Mouse (Mus musculus): Measurements from ENCODE around the gene Gm45618. TPM values are rescaled to one million over a fixed set of nuclear protein-coding genes. Genes with fewer than 3 reads are reported as not detected.

Gene Gm45618
- polyA plus RNA-seq, 1 experiment from 2014 or later, result 0.25 TPM

DNA sequence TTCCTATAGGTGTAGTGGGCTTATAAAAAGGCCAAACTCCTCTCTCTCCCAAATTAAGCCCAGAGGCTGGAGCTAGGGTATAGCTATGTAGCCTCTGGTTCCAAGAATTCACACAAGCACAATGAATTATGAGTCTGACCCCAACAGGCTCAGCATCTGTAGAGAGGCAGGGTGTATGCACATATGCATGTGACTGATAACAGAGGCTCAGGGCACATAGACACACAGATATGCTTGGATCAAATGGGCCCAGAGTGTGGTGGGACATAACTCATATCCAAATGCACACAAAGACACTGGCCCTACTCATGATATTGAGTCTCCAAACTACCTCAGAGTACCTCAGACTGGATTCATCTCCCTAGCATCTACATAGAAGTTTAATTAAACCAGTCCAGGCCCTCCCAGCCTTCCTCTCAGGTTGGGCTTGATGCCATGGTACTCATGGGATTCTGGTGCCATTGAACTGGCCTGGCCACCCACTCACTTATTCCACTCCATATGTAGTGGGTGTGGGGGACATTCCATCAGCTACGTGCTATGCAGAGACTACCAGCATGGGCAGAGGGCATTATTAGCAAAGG lies 33.4 kb downstream of the Gm45618 start:
- WGBS, result 91% methylated on average over 1 of the region's 1 CpGs

GRCm38 (mm10) chr7:142086159-142086905 lies 34.2 kb downstream of the Gm45618 start:
- Histone ChIP-seq H3K9ac (ENCODE audit: low read depth, low read length) (no peak overlapping the region), H3K9me3 (ENCODE audit: control insufficient read depth, low read length) (no peaks in the 10 kb centered on the region), H3K36me3 (ENCODE audit: control insufficient read depth, insufficient read depth, low read length) (peaks cover 41% of the 10 kb centered on the region), H3K4me3 (ENCODE audit: low read length) (no peak overlapping the region), H3K27me3 (replicated peaks; ENCODE audit: control insufficient read depth, insufficient read depth, low read length) (no peaks in the 10 kb centered on the region), H3K27ac (ENCODE audit: low read depth, low read length) (no peak overlapping the region), H3K4me2 (ENCODE audit: low read length) (no peak overlapping the region), H3K4me1 (ENCODE audit: control insufficient read depth, insufficient read depth, low read depth, low read length) (peaks cover 48% of the 10 kb centered on the region)
- 87% methylated on average over 4 of the region's 4 CpGs for WGBS
- ATAC-seq, result no peak

More for the DNA sequence above, 33.4 kb downstream of the Gm45618 start:
- Histone ChIP-seq H3K4me3 (ENCODE audit: low read length) (no peak overlapping the region), H3K9me3 (ENCODE audit: control insufficient read depth, low read length) (no peaks in the 10 kb centered on the region), H3K27me3 (replicated peaks; ENCODE audit: control insufficient read depth, insufficient read depth, low read length) (no peaks in the 10 kb centered on the region), H3K4me2 (ENCODE audit: low read length) (no peak overlapping the region), H3K4me1 (ENCODE audit: control insufficient read depth, insufficient read depth, low read depth, low read length) (peaks cover 56% of the 10 kb centered on the region), H3K9ac (ENCODE audit: low read depth, low read length) (no peak overlapping the region), H3K36me3 (ENCODE audit: control insufficient read depth, insufficient read depth, low read length) (peaks cover 38% of the 10 kb centered on the region), H3K27ac (ENCODE audit: low read depth, low read length) (no peak overlapping the region)
- ATAC-seq, result no peak

GRCm38 (mm10) chr7:142084820-142085219 lies 35.7 kb downstream of the Gm45618 start:
- H3K27me3 ChIP-seq (replicated peaks; ENCODE audit: control insufficient read depth, insufficient read depth, low read length), result no peaks in the 10 kb centered on the region
- peaks cover 45% of the 10 kb centered on the region for H3K36me3 ChIP-seq (ENCODE audit: control insufficient read depth, insufficient read depth, low read length)
- WGBS, result 21% methylated on average over 3 of the region's 3 CpGs
- peak overlapping the region; percentile 13; the same call in 1 of the 2 replicates for H3K27ac ChIP-seq (ENCODE audit: low read depth, low read length)
- no peak overlapping the region for H3K4me3 ChIP-seq (ENCODE audit: low read length)
- peaks cover 33% of the 10 kb centered on the region for H3K4me1 ChIP-seq (ENCODE audit: control insufficient read depth, insufficient read depth, low read depth, low read length)
- H3K4me2 ChIP-seq (ENCODE audit: low read length), result no peak overlapping the region
- H3K9me3 ChIP-seq (ENCODE audit: control insufficient read depth, low read length), result no peaks in the 10 kb centered on the region
- no peak overlapping the region for H3K9ac ChIP-seq (ENCODE audit: low read depth, low read length)
- ATAC-seq, result peak; percentile 35; the same call in 1 of the 2 replicates

DNA sequence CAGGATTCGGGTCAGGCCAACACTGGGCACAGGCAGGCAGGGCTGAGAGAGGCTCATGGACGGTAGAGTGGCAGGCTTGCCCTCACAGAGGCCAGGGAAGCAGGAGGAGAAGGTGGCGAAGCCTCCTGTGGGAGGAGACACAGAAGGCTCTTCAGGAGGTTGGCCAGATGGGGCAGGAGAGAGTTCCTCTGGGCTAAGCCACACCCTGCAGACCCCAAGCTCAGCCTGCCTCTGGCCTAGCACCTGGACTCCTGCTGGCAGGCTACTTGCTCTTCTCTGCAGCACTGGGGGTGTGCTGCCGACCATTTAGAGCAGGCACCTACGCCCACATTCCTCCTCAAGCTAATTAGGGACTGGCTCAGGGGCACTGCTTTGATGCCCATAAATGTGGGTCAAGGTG lies 36.1 kb downstream of the Gm45618 start:
- no peak overlapping the region; the same call in 1 of the 2 replicates for H3K27ac ChIP-seq (ENCODE audit: low read depth, low read length)
- H3K36me3 ChIP-seq (ENCODE audit: control insufficient read depth, insufficient read depth, low read length), result peaks cover 47% of the 10 kb centered on the region

GRCm38 (mm10) chr7:142083588-142084317 lies 36.8 kb downstream of the Gm45618 start:
- no peak for ATAC-seq
- Histone ChIP-seq H3K27me3 (replicated peaks; ENCODE audit: control insufficient read depth, insufficient read depth, low read length) (no peaks in the 10 kb centered on the region), H3K4me3 (ENCODE audit: low read length) (no peak overlapping the region), H3K36me3 (ENCODE audit: control insufficient read depth, insufficient read depth, low read length) (peaks cover 47% of the 10 kb centered on the region), H3K9me3 (ENCODE audit: control insufficient read depth, low read length) (no peaks in the 10 kb centered on the region), H3K4me2 (ENCODE audit: low read length) (no peak overlapping the region), H3K9ac (ENCODE audit: low read depth, low read length) (no peak overlapping the region), H3K27ac (ENCODE audit: low read depth, low read length) (no peak overlapping the region), H3K4me1 (ENCODE audit: control insufficient read depth, insufficient read depth, low read depth, low read length) (peaks cover 22% of the 10 kb centered on the region)
- WGBS, result 27% methylated on average over 12 of the region's 12 CpGs

More for the DNA sequence above, 36.1 kb downstream of the Gm45618 start:
- Histone ChIP-seq H3K4me2 (ENCODE audit: low read length) (no peak overlapping the region), H3K9ac (ENCODE audit: low read depth, low read length) (no peak overlapping the region; the same call in 1 of the 2 replicates), H3K9me3 (ENCODE audit: control insufficient read depth, low read length) (no peaks in the 10 kb centered on the region), H3K4me1 (ENCODE audit: control insufficient read depth, insufficient read depth, low read depth, low read length) (peaks cover 29% of the 10 kb centered on the region), H3K4me3 (ENCODE audit: low read length) (no peak overlapping the region), H3K27me3 (replicated peaks; ENCODE audit: control insufficient read depth, insufficient read depth, low read length) (no peaks in the 10 kb centered on the region)
- WGBS, result 39% methylated on average over 5 of the region's 5 CpGs
- ATAC-seq, result no peak

DNA sequence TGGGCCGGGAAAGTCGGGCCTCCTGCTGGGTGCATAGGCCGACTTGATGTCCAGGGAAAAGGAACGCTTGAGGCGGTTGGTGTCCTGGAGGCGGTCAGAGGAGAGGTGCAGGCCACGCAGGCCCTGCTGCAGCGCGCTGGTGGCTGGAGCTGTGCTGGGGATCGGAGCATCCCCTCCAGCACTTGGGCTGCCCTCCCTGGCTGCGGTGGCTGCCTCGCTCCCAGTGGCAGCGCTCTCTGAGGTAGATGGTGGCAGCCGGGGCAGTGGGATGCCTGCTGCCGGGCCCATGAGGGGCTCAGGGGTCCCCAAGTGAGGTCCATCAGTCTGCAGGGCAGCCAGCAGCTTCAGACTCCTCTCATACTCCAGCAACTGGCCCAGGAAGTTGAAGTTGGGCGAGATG lies 37.9 kb downstream of the Gm45618 start:
- H3K27ac ChIP-seq (ENCODE audit: low read depth, low read length), result no peak overlapping the region
- no peak overlapping the region for H3K4me2 ChIP-seq (ENCODE audit: low read length)
- no peaks in the 10 kb centered on the region for H3K9me3 ChIP-seq (ENCODE audit: control insufficient read depth, low read length)
- H3K4me3 ChIP-seq (ENCODE audit: low read length), result no peak overlapping the region
- H3K27me3 ChIP-seq (replicated peaks; ENCODE audit: control insufficient read depth, insufficient read depth, low read length), result no peaks in the 10 kb centered on the region
- peak overlapping the region; percentile 23; the same call in 1 of the 2 replicates for H3K9ac ChIP-seq (ENCODE audit: low read depth, low read length)
- peaks cover 46% of the 10 kb centered on the region for H3K36me3 ChIP-seq (ENCODE audit: control insufficient read depth, insufficient read depth, low read length)
- H3K4me1 ChIP-seq (ENCODE audit: control insufficient read depth, insufficient read depth, low read depth, low read length), result peaks cover 15% of the 10 kb centered on the region
- WGBS, result 42% methylated on average over 13 of the region's 16 CpGs
- ATAC-seq, result no peak

GRCm38 (mm10) chr7:142082179-142082578 lies 38.4 kb downstream of the Gm45618 start:
- Histone ChIP-seq H3K4me2 (ENCODE audit: low read length) (no peak overlapping the region), H3K36me3 (ENCODE audit: control insufficient read depth, insufficient read depth, low read length) (peaks cover 42% of the 10 kb centered on the region), H3K4me1 (ENCODE audit: control insufficient read depth, insufficient read depth, low read depth, low read length) (peaks cover 15% of the 10 kb centered on the region), H3K4me3 (ENCODE audit: low read length) (no peak overlapping the region), H3K9ac (ENCODE audit: low read depth, low read length) (peak overlapping the region; percentile 23), H3K27me3 (replicated peaks; ENCODE audit: control insufficient read depth, insufficient read depth, low read length) (no peaks in the 10 kb centered on the region), H3K27ac (ENCODE audit: low read depth, low read length) (no peak overlapping the region), H3K9me3 (ENCODE audit: control insufficient read depth, low read length) (no peaks in the 10 kb centered on the region)
- ATAC-seq, result no peak
- WGBS, result 23% methylated on average over 19 of the region's 38 CpGs

- Histone ChIP-seq H3K27ac (ENCODE audit: low read depth, low read length) (no peak overlapping the region), H3K4me3 (ENCODE audit: low read length) (no peak overlapping the region), H3K4me2 (ENCODE audit: low read length) (no peak overlapping the region), H3K9ac (ENCODE audit: low read depth, low read length) (no peak overlapping the region; the same call in 1 of the 2 replicates), H3K36me3 (ENCODE audit: control insufficient read depth, insufficient read depth, low read length) (peaks cover 38% of the 10 kb centered on the region), H3K4me1 (ENCODE audit: control insufficient read depth, insufficient read depth, low read depth, low read length) (peaks cover 15% of the 10 kb centered on the region), H3K27me3 (replicated peaks; ENCODE audit: control insufficient read depth, insufficient read depth, low read length) (no peaks in the 10 kb centered on the region), H3K9me3 (ENCODE audit: control insufficient read depth, low read length) (no peaks in the 10 kb centered on the region)
- ATAC-seq, result no peak
- 35% methylated on average over 17 of the region's 17 CpGs for WGBS
Measured at GRCm38 (mm10) chr7:142081736-142082135, 38.8 kb downstream of the Gm45618 start.

GRCm38 (mm10) chr7:142080876-142081275 lies 39.7 kb downstream of the Gm45618 start:
- Histone ChIP-seq H3K4me2 (ENCODE audit: low read length) (no peak overlapping the region), H3K27me3 (replicated peaks; ENCODE audit: control insufficient read depth, insufficient read depth, low read length) (no peaks in the 10 kb centered on the region), H3K4me3 (ENCODE audit: low read length) (no peak overlapping the region), H3K4me1 (ENCODE audit: control insufficient read depth, insufficient read depth, low read depth, low read length) (peaks cover 15% of the 10 kb centered on the region), H3K9ac (ENCODE audit: low read depth, low read length) (no peak overlapping the region), H3K27ac (ENCODE audit: low read depth, low read length) (no peak overlapping the region), H3K36me3 (ENCODE audit: control insufficient read depth, insufficient read depth, low read length) (peaks cover 32% of the 10 kb centered on the region), H3K9me3 (ENCODE audit: control insufficient read depth, low read length) (no peaks in the 10 kb centered on the region)
- ATAC-seq, result no peak
- 57% methylated on average over 2 of the region's 2 CpGs for WGBS

Data from hindbrain, embryonic 16.5 days (tissue).